24 mouse cellular contexts compared by ENCODE assay signal in genomic region chr10:76671939-76672338, GRCm38 (mm10). TPM values are rescaled to one million over a fixed set of nuclear protein-coding genes. Genes with fewer than 3 reads are reported as not detected.
DNase-seq lines count a peak whose midpoint lies in the region; ATAC-seq and TF ChIP-seq lines count a peak whose summit lies in the region.
"Had no signal": no experiment of that assay in that cellular context is flagged by ENCODE, and none has a peak within 500 bp of the region (broad histone marks: within the 10 kb centered on the region; RNA-seq: fewer than 3 reads in every experiment).

No protein-coding gene starts in this region.

- no peaks in the 10 kb centered on the region; the same call in 1 of the 2 replicates for H3K4me1 ChIP-seq in intestine, embryonic 14.5 days (replicated peaks; ENCODE audit: control insufficient read depth, insufficient read depth, low read length)
- no peaks in the 10 kb centered on the region for H3K4me1 ChIP-seq in intestine, postnatal 0 days (replicated peaks; ENCODE audit: control insufficient read depth, insufficient read depth, low read length)
- peaks cover 15% of the 10 kb centered on the region for H3K4me1 ChIP-seq in lung, embryonic 16.5 days (replicated peaks; ENCODE audit: control insufficient read depth, insufficient read depth, low read length)
- H3K4me1 ChIP-seq in embryonic facial prominence, embryonic 13.5 days: peaks cover 38% of the 10 kb centered on the region
- H3K4me1 ChIP-seq in limb, embryonic 13.5 days: peaks cover 15% of the 10 kb centered on the region
- H3K4me1 ChIP-seq: forebrain, embryonic 15.5 days; hindbrain, embryonic 10.5 days; midbrain, embryonic 15.5 days; neural tube, embryonic 12.5 days had no signal

- H3K36me3 ChIP-seq in intestine, embryonic 14.5 days (ENCODE audit: control insufficient read depth, insufficient read depth, low read length): no peaks in the 10 kb centered on the region
- H3K36me3 ChIP-seq in intestine, postnatal 0 days (ENCODE audit: control insufficient read depth, insufficient read depth): no peaks in the 10 kb centered on the region
- H3K36me3 ChIP-seq in lung, embryonic 16.5 days (ENCODE audit: control insufficient read depth, insufficient read depth, low read length): no peaks in the 10 kb centered on the region
- no peaks in the 10 kb centered on the region for H3K36me3 ChIP-seq in embryonic facial prominence, embryonic 13.5 days
- no peaks in the 10 kb centered on the region for H3K36me3 ChIP-seq in limb, embryonic 13.5 days
- H3K36me3 ChIP-seq: forebrain, embryonic 15.5 days; hindbrain, embryonic 10.5 days; midbrain, embryonic 15.5 days; neural tube, embryonic 12.5 days had no signal

- peak; percentile 51 for DNase-seq in intestine, embryonic 14.5 days (ENCODE audit: low spot score)
- DNase-seq in lung, postnatal 10 days: no peak
- no peak for DNase-seq in cerebellum, postnatal 14 days
- DNase-seq in thymus, adult 18-20 months: no peak
- DNase-seq: adrenal gland, postnatal 25 days; cerebellum, adult 9-10 months; kidney, adult 8-10 months; kidney, postnatal 14 days; layer of hippocampus, postnatal 36 days; liver, postnatal 0 days; right cerebral cortex, postnatal 14 days; thymus, postnatal 36 days had no signal

- no peak overlapping the region for H3K4me3 ChIP-seq in intestine, embryonic 14.5 days (ENCODE audit: low read depth, low read length)
- H3K4me3 ChIP-seq in intestine, postnatal 0 days (ENCODE audit: low read depth, low read length): no peak overlapping the region
- no peak overlapping the region for H3K4me3 ChIP-seq in lung, embryonic 16.5 days (ENCODE audit: low read length)
- H3K4me3 ChIP-seq in embryonic facial prominence, embryonic 13.5 days: no peak overlapping the region
- no peak overlapping the region for H3K4me3 ChIP-seq in limb, embryonic 13.5 days
- H3K4me3 ChIP-seq: forebrain, embryonic 15.5 days; hindbrain, embryonic 10.5 days; megakaryocyte, embryonic 14.5 days; midbrain, embryonic 15.5 days; neural tube, embryonic 12.5 days had no signal

- no peak overlapping the region for H3K9ac ChIP-seq in intestine, embryonic 14.5 days (ENCODE audit: low read length)
- H3K9ac ChIP-seq in intestine, postnatal 0 days (ENCODE audit: low read depth, low read length): no peak overlapping the region
- no peak overlapping the region for H3K9ac ChIP-seq in lung, embryonic 16.5 days (ENCODE audit: low read length)
- H3K9ac ChIP-seq in embryonic facial prominence, embryonic 13.5 days: no peak overlapping the region
- H3K9ac ChIP-seq in limb, embryonic 13.5 days: no peak overlapping the region
- H3K9ac ChIP-seq: forebrain, embryonic 15.5 days; liver, postnatal 0 days; midbrain, embryonic 15.5 days; neural tube, embryonic 12.5 days had no signal

- H3K9me3 ChIP-seq in intestine, embryonic 14.5 days (ENCODE audit: control insufficient read depth, low read length): no peaks in the 10 kb centered on the region
- H3K9me3 ChIP-seq in intestine, postnatal 0 days (ENCODE audit: control insufficient read depth): no peaks in the 10 kb centered on the region
- no peaks in the 10 kb centered on the region for H3K9me3 ChIP-seq in lung, embryonic 16.5 days (ENCODE audit: control insufficient read depth, low read length)
- peaks cover 4% of the 10 kb centered on the region for H3K9me3 ChIP-seq in embryonic facial prominence, embryonic 13.5 days
- peaks cover 4% of the 10 kb centered on the region for H3K9me3 ChIP-seq in limb, embryonic 13.5 days
- H3K9me3 ChIP-seq: forebrain, embryonic 15.5 days; midbrain, embryonic 15.5 days; neural tube, embryonic 12.5 days had no signal

- no peak for TF ChIP-seq CTCF in intestine, postnatal 0 days (IDR thresholded peaks at IDR 0.05; ENCODE audit: low read depth)

- H3K4me2 ChIP-seq in intestine, embryonic 14.5 days (ENCODE audit: low read length): no peak overlapping the region
- H3K4me2 ChIP-seq in intestine, postnatal 0 days (replicated peaks; ENCODE audit: low read depth): no peak overlapping the region
- H3K4me2 ChIP-seq in lung, embryonic 16.5 days (ENCODE audit: low read depth, low read length): no peak overlapping the region
- no peak overlapping the region for H3K4me2 ChIP-seq in embryonic facial prominence, embryonic 13.5 days
- H3K4me2 ChIP-seq in limb, embryonic 13.5 days (replicated peaks): no peak overlapping the region
- H3K4me2 ChIP-seq: forebrain, embryonic 15.5 days; heart, embryonic 11.5 days; midbrain, embryonic 15.5 days; neural tube, embryonic 12.5 days had no signal

- no peaks in the 10 kb centered on the region for H3K27me3 ChIP-seq in intestine, embryonic 14.5 days (replicated peaks; ENCODE audit: control insufficient read depth, insufficient read depth, low read length)
- no peaks in the 10 kb centered on the region for H3K27me3 ChIP-seq in intestine, postnatal 0 days (replicated peaks; ENCODE audit: control insufficient read depth, insufficient read depth, low read length)
- H3K27me3 ChIP-seq in lung, embryonic 16.5 days (ENCODE audit: control insufficient read depth, insufficient read depth, low read depth, low read length): no peaks in the 10 kb centered on the region
- H3K27me3 ChIP-seq in embryonic facial prominence, embryonic 13.5 days: no peaks in the 10 kb centered on the region
- no peaks in the 10 kb centered on the region for H3K27me3 ChIP-seq in limb, embryonic 13.5 days
- H3K27me3 ChIP-seq: forebrain, embryonic 15.5 days; midbrain, embryonic 15.5 days; neural tube, embryonic 12.5 days had no signal

- 58% methylated on average over 9 of the region's 9 CpGs for WGBS in intestine, embryonic 14.5 days
- WGBS in intestine, postnatal 0 days: 76% methylated on average over 9 of the region's 9 CpGs
- 60% methylated on average over 9 of the region's 9 CpGs for WGBS in lung, embryonic 16.5 days
- WGBS in embryonic facial prominence, embryonic 13.5 days: 34% methylated on average over 9 of the region's 9 CpGs
- 47% methylated on average over 9 of the region's 9 CpGs for WGBS in limb, embryonic 13.5 days

- H3K27ac ChIP-seq in intestine, embryonic 14.5 days (ENCODE audit: low read depth): peak overlapping the region; percentile 62; the same call in 1 of the 2 replicates
- no peak overlapping the region for H3K27ac ChIP-seq in intestine, postnatal 0 days (ENCODE audit: low read depth, low read length)
- peak overlapping the region; percentile 77 for H3K27ac ChIP-seq in lung, embryonic 16.5 days (ENCODE audit: low read length)
- H3K27ac ChIP-seq in embryonic facial prominence, embryonic 13.5 days: peak overlapping the region; percentile 90
- peak overlapping the region; percentile 73 for H3K27ac ChIP-seq in limb, embryonic 13.5 days
- H3K27ac ChIP-seq: forebrain, embryonic 15.5 days; hindbrain, embryonic 10.5 days; midbrain, embryonic 15.5 days; neural tube, embryonic 12.5 days had no signal

- ATAC-seq in intestine, embryonic 14.5 days (replicated peaks; ENCODE audit: low FRiP score, low TSS enrichment, low read depth): no peak
- no peak for ATAC-seq in intestine, postnatal 0 days
- peak; percentile 57 for ATAC-seq in lung, embryonic 16.5 days (ENCODE audit: low read depth)
- peak; percentile 61; the same call in 1 of the 2 replicates for ATAC-seq in embryonic facial prominence, embryonic 13.5 days (ENCODE audit: insufficient number of reproducible peaks, insufficient read depth, low FRiP score, low TSS enrichment, low read depth)
- ATAC-seq in limb, embryonic 13.5 days (ENCODE audit: low FRiP score, low read depth): peak; percentile 76
- ATAC-seq: CD4-positive, CD25-positive, alpha-beta regulatory T cell, adult 4 months; forebrain, embryonic 15.5 days; hindbrain, embryonic 16.5 days; liver, postnatal 0 days; midbrain, embryonic 15.5 days had no signal

RNA-seq across cellular contexts. Expression of gene Col6a2, which starts 48.5 kb away (rescaled TPM):
- polyA plus RNA-seq in intestine, embryonic 14.5 days (2014; fragmentation: Nextera tagmentation; extraction: Ambion mirVana): 164 and 184 TPM in 2 replicates
- 99.2 and 101 TPM in 2 replicates for polyA plus RNA-seq in intestine, postnatal 0 days (2015; fragmentation: Nextera tagmentation; extraction: Ambion mirVana)
- polyA plus RNA-seq in lung, embryonic 16.5 days (2015; fragmentation: Nextera tagmentation; extraction: Ambion mirVana): 282 and 283 TPM in 2 replicates
- polyA plus RNA-seq in embryonic facial prominence, embryonic 13.5 days (2015; fragmentation: Nextera tagmentation; extraction: Ambion mirVana): 173 and 181 TPM in 2 replicates
- polyA plus RNA-seq in limb, embryonic 13.5 days (2015; fragmentation: Nextera tagmentation; extraction: Ambion mirVana): 126 and 128 TPM in 2 replicates
- polyA plus RNA-seq: CD4-positive, CD25-positive, alpha-beta regulatory T cell, adult 4 months had no signal

RNA-seq across cellular contexts. Expression of gene Col6a1, which starts 54.0 kb away (rescaled TPM):
- 309 and 317 TPM in 2 replicates for polyA plus RNA-seq in intestine, embryonic 14.5 days (2014; fragmentation: Nextera tagmentation; extraction: Ambion mirVana)
- 112 and 113 TPM in 2 replicates for polyA plus RNA-seq in intestine, postnatal 0 days (2015; fragmentation: Nextera tagmentation; extraction: Ambion mirVana)
- polyA plus RNA-seq in lung, embryonic 16.5 days (2015; fragmentation: Nextera tagmentation; extraction: Ambion mirVana): 329 and 333 TPM in 2 replicates
- 174 and 175 TPM in 2 replicates for polyA plus RNA-seq in embryonic facial prominence, embryonic 13.5 days (2015; fragmentation: Nextera tagmentation; extraction: Ambion mirVana)
- 149 and 152 TPM in 2 replicates for polyA plus RNA-seq in limb, embryonic 13.5 days (2015; fragmentation: Nextera tagmentation; extraction: Ambion mirVana)
- polyA plus RNA-seq: CD4-positive, CD25-positive, alpha-beta regulatory T cell, adult 4 months had no signal

Comparison
In these comparisons a context has a peak if more than half of its experiments do, and no peak if none do; other contexts are left out.
1. ATAC-seq: peak in lung, embryonic 16.5 days (single experiment), embryonic facial prominence, embryonic 13.5 days (single experiment) and limb, embryonic 13.5 days (single experiment); none in intestine, embryonic 14.5 days (single experiment) and intestine, postnatal 0 days (single experiment).